Mouse (Mus musculus) gastrocnemius, postnatal 25 days (tissue): ENCODE data around the gene Btbd35f12. TPM values are rescaled to one million over a fixed set of nuclear protein-coding genes. Genes with fewer than 3 reads are reported as not detected.
"Not testable (repeated sequence)": the region's sequence is repeated elsewhere in the genome, so short reads cannot be mapped to it uniquely, and the experiment has no call there.

Source experiments
- DNase-seq: peaks from one replicate; pipeline ENCODE4 v3.0.0; 2022
- long read RNA-seq, 2 experiments: library from polyadenylated mRNA; stranded (forward); transcript quantifications; one replicate each; pipeline ENCODE4 v2.0.0; 2021
- total RNA-seq, 2 experiments: library from RNA; stranded (reverse); gene quantifications; 1 replicate in 1 of 2; 2 replicates in 1 of 2; pipeline ENCODE4 v1.2.3; 2021

Btbd35f12 gene
- total RNA-seq = not detected
- long read RNA-seq, experiment 1 = 0 reads
- long read RNA-seq, experiment 2 = 0 reads

DNA sequence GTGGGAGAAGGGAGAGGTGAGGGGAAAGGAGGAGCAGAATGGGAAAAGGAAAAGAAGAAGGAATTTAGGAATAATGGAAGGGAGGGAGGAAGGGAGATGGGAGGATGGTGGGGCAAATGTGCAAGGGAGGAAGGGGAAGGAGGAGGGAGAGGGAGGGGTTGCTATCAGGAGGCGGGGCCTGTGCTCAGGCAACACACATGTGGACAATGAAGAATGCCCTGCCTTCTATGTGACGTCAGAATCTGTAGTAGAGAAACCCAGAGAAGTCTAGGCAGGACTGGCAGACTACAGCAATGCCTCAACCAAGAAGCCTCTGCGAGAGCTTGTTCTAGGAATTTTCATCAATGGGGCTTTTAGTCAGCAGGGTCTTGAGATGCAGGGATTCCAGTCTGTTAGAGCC is at the start of gene Btbd35f12:
Gene Btbd35f12, plus strand, starts transcription at position 301 of the 400 bp plus-strand sequence.
- not testable (repeated sequence) for DNase-seq

DNA sequence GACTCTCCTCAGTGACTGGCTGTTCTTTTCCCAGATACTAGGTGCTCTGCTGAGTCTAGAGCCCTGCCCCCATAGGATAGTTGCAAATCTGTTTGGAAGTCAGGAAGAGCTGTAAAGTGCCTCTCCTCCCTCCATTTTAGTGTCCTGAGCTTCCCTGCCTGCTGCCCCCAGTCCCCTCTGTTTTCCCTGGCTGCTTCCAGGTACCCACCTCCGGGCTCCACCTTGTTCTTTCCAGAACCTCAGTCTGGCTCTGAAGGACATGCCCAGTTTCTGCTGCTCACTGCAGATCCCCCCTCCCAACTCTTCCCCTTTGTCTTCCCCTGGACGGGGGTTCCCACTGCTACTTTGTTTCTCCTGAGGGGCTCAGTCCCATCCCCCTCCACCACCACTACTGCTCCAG is 40.1 kb downstream of the Btbd35f12 start:
- DNase-seq = not testable (repeated sequence)

Other genes starting within 250 kb of the Btbd35f12 start
- not detected for gene Spin2-ps6, start 78.5 kb upstream of the Btbd35f12 start, total RNA-seq